Mouse (Mus musculus) gastrocnemius, adult 2 months (tissue): ENCODE measurements at regions not wholly inside any gene's neighbourhood (a gene's known extent, or its start where the extent isn't known, plus 50 kb on each side); places are given as distances from the start of the nearest gene placed in this dataset.

Source experiments
- DNase-seq: peaks from one replicate; pipeline ENCODE4 v3.0.0; 2022
- H3K27ac ChIP-seq: fragments of 200-600 bp; 2 replicates; pipeline ENCODE4 v1.8.1; 2022; ENCODE audit warnings: mild to moderate bottlenecking
- H3K4me3 ChIP-seq: fragments of 200-600 bp; 2 replicates; pipeline ENCODE4 v1.8.1; 2022; ENCODE audit warnings: mild to moderate bottlenecking, moderate library complexity
- CTCF ChIP-seq: fragments of 200-600 bp; IDR thresholded peaks from 2 replicates; pipeline ENCODE4 v1.8.1; 2022; ENCODE audit warnings: antibody characterized with exemption, mild to moderate bottlenecking, moderate library complexity
- intact Hi-C: fragments of 180-260 bp; cut with DNase I; formaldehyde crosslinking; loops from one replicate; pipeline ENCODE4 v1.15.1; 2025

DNA sequence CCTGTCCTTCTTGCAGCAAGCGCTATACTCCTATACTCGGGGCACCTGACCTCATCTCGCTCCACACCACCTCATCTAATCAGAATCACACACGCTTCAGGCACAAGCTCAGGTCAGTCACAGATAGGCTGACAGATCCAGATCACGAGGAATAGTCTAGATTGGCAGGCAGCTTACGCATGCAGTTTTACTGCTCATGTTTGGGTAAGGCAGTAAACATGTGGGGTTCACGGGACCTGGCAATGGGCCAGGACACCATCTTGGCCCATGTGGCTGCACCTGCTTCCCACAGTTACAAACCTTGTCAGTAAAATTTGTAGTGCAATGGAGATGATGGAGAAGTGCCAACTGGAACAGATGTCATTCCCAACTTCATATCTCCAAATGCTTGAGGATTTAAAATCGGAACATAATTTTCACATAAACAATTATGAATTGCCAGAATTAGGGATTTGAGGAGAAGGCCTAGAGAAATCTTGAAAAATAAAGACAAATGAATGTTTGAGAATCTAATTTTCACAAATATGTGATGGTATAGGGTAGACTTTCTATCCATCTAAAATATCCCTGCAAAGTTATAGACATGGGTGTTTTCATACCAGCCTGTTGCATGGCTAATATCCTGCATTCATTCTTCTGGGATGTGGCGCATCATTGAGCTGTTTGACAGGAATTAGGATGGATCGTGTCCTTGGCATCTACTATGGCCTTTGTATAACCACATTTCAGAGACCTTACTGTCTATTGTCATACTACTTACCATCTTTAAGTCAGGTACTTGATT lies 111.5 kb upstream of the 2610001J05Rik start:
- intact Hi-C loops = no loop called here
- DNase-seq = peak; percentile 64
- Histone ChIP-seq H3K27ac (peak overlapping the region; percentile 80), H3K4me3 (peak overlapping the region; percentile 68)
- no peak for TF ChIP-seq CTCF

- intact Hi-C loops = no loop called here
- H3K4me3 ChIP-seq = no peak overlapping the region
- no peak for DNase-seq
- no peak for TF ChIP-seq CTCF
- no peak overlapping the region for H3K27ac ChIP-seq
These were observed 103.6 kb upstream of the 2610001J05Rik start for GRCm38 (mm10) chr6:13974710-13975506.

GRCm38 (mm10) chr6:13964471-13964870 lies 93.2 kb upstream of the 2610001J05Rik start:
- Histone ChIP-seq H3K27ac (no peak overlapping the region), H3K4me3 (no peak overlapping the region)
- DNase-seq = no peak
- TF ChIP-seq CTCF = no peak
- intact Hi-C loops = no loop called here

DNA sequence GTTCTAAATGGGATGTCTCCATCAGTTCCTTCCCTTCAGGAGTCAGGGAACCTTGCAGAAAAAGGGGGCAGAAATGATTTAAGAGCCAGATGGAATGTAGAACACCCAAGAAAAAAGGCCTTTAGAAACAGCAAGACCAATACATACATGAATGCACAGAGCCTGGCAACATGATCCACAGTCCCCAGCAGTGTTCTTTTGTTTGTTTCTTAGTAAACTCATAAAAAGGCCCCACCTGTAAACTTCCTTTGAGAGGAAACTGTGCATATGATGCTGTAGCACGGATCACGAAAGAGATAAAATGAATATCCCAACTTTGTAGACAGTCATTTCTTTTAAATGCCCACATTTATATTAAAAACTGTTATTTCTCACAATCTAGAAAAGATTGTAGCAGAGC lies 92.7 kb upstream of the 2610001J05Rik start:
- no peak for DNase-seq
- Histone ChIP-seq H3K4me3 (no peak overlapping the region), H3K27ac (no peak overlapping the region)
- no peak for TF ChIP-seq CTCF
- intact Hi-C loops = no loop called here

GRCm38 (mm10) chr6:13949640-13950039 lies 78.3 kb upstream of the 2610001J05Rik start:
- no peak overlapping the region for H3K27ac ChIP-seq
- DNase-seq = no peak
- no peak for TF ChIP-seq CTCF
- no peak overlapping the region for H3K4me3 ChIP-seq
- intact Hi-C loops = no loop called here

DNA sequence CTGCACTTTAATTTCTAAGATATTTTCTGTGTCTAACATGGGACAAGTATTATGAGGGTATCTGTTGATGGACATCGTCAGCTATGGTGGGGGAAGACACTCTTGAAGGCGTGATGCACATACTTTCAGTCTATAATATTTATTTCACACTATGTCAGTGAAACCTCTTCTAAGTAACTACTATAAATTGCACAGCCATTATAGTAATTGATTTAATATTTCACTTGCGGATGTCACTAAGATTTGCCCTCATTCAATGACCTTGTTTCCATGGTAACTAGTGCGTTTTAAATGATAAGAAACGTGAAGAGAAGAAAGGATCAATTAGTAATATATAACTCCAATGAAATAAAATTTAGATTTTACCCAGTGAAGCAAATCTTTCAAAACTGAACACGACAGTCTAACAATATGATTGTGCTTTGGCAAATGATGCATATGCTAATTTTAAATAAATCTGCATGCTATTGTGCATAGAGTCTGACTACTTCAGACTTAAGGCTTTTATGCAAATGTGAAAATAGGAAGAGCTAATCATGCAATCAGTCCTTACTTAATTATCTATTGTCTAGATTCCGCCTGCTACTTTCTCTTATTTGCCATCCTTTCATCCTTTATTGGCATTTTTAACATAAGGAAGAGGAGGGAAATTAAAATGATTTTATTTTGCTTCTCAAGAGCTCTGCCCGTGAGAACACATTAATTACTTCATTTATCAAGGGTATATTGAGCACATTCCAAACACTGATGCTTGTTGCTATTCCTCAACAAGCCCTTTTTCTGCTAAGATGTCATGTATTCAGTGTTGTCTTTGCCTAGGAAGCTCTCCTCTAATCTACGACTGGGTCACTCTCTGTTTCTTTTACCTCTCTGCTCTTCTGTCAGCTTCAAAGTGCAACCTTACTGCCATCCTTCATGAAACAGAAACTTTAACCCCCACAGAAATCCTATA lies 49.8 kb upstream of the 2610001J05Rik start:
- DNase-seq = no peak
- intact Hi-C loops = no loop called here
- Histone ChIP-seq H3K4me3 (no peak overlapping the region), H3K27ac (no peak overlapping the region)
- TF ChIP-seq CTCF = no peak
